Mouse (Mus musculus): ENCODE results near the gene Trak1. TPM values are rescaled to one million over a fixed set of nuclear protein-coding genes. Genes with fewer than 3 reads are reported as not detected.
A peak's percentile ranks its signal among the peaks of the same experiment; 100 is the strongest.

The Trak1 gene
- polyA plus RNA-seq, 1 experiment from 2014 or later = 37.3 TPM

DNA sequence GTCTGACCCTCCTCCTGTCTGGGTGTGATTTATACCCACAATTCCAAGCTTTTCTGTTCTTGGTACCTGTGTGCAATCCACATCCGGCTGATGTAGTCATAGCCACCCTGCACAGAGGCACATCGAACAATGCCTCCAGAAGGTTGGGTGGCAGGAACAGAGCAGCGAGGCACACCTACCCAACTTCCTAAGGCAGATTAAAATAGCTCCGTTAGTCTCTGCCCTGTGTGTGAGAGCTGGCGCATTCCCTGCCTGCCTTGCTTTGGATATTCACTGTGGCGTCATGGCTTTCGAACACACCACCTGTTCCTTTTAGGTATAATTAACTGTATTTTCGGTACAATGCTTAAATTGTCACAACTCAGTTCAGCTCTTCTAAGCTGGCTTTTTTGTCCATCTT lies 103.3 kb downstream of the Trak1 start:
- peaks cover 13% of the 10 kb centered on the region; the same call in 1 of the 2 replicates for H3K36me3 ChIP-seq
- H3K4me1 ChIP-seq (replicated peaks) = peaks cover 27% of the 10 kb centered on the region
- no peaks in the 10 kb centered on the region for H3K9me3 ChIP-seq (replicated peaks)
- no peak overlapping the region for H3K4me2 ChIP-seq
- no peak overlapping the region for H3K4me3 ChIP-seq
- 75% methylated on average over 8 of the region's 8 CpGs for WGBS
- no peak overlapping the region for H3K27ac ChIP-seq (ENCODE audit: poor library complexity, severe bottlenecking)
- H3K9ac ChIP-seq = no peak overlapping the region
- ATAC-seq (ENCODE audit: insufficient number of reproducible peaks, low FRiP score) = no peak
- H3K27me3 ChIP-seq (replicated peaks) = no peaks in the 10 kb centered on the region

DNA sequence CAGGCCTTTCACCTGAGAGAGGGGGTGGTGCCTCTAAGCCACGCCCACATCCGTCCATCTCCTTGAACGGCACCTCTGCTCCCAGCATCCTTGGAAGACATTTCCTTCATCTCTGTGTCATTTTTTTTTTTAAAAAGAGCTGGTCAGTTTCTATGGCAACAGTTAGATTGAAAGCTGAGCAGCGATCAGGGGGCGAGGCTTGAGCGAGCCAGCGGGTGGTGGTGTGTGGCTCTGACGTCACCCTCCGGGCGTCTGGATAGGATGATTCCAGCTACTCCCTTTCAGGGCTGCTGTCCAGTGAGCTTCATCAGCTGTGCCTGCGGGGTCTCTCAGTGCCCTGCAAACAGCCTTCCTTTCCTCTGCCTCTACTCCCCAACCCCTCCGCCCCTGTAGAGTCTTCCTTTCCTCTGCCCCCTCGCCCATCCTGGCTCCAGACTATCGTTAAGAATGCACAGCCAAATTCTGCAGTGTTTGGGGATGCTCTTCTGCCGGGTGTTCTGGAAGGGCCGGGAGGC lies 105.9 kb downstream of the Trak1 start:
- 0 out of 2 replicates have a peak overlapping the region, but pooled peaks have one; percentile 2 for H3K4me3 ChIP-seq

DNA sequence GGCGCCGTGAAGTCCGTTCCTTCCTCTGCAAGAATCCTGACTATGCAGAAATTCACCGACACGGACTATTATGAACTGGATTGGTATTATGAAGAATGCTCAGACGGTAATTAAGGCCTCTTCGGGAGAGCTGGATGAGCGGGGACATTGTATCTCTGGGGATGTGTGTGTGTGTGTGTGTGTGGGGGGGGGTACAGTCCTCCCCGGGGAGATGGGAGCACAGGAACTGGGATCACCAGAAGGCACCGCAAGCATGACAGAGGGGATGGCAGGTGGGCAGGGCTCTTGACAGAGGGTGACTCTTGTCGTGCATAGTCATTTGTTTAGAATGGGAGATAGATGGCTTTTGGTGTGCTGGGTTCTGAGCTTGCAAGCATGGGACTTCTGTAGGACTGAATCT lies 106.4 kb downstream of the Trak1 start:
- Histone ChIP-seq H3K27ac (ENCODE audit: poor library complexity, severe bottlenecking) (no peak overlapping the region), H3K4me3 (no peak overlapping the region), H3K27me3 (replicated peaks) (no peaks in the 10 kb centered on the region), H3K36me3 (peaks cover 7% of the 10 kb centered on the region; the same call in 1 of the 2 replicates), H3K9me3 (replicated peaks) (no peaks in the 10 kb centered on the region), H3K4me2 (peak overlapping the region; percentile 52), H3K9ac (peak overlapping the region; percentile 36; the same call in 1 of the 2 replicates), H3K4me1 (replicated peaks) (peaks cover 6% of the 10 kb centered on the region)
- WGBS = 71% methylated on average over 11 of the region's 11 CpGs
- no peak for ATAC-seq (ENCODE audit: insufficient number of reproducible peaks, low FRiP score)

More for the DNA sequence above, 105.9 kb downstream of the Trak1 start:
- peaks cover 9% of the 10 kb centered on the region for H3K4me1 ChIP-seq (replicated peaks)
- no peaks in the 10 kb centered on the region for H3K27me3 ChIP-seq (replicated peaks)
- WGBS = 33% methylated on average over 16 of the region's 16 CpGs
- H3K36me3 ChIP-seq = peaks cover 7% of the 10 kb centered on the region; the same call in 1 of the 2 replicates
- H3K9ac ChIP-seq = peak overlapping the region; percentile 36; the same call in 1 of the 2 replicates
- H3K27ac ChIP-seq (ENCODE audit: poor library complexity, severe bottlenecking) = no peak overlapping the region
- ATAC-seq (ENCODE audit: insufficient number of reproducible peaks, low FRiP score) = peak; percentile 63; the same call in 1 of the 2 replicates
- no peaks in the 10 kb centered on the region for H3K9me3 ChIP-seq (replicated peaks)
- H3K4me2 ChIP-seq = peak overlapping the region; percentile 52

DNA sequence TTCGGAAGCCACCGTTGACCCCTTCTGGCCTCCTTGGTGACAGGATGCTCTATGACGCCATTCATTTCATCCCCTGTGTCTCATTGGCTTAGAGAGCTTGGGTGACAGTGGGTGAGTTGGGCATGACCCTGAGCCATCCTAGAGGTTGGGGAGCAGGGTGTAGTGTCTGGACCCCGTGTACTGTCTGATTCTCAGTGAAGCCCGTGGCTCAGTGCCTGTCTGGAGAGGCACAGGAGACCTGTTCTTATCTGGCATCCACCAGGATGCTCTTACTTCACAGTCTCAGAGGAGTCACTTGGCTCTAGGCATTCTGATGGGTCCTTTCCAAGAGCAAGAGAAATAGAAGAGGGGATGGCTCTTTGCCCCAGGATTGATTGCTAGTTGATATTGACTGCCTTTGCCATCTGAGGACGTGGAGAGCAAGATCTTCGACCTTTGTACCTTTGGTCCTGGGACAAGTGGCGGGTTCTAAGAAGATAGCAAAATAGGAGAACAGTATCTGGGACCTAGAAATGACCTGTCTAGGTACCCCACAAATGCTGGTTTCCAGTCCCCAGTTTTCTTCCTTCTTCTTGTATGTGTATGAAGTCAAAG lies 107.9 kb downstream of the Trak1 start:
- WGBS = 86% methylated on average over 8 of the region's 8 CpGs
- H3K27ac ChIP-seq (ENCODE audit: poor library complexity, severe bottlenecking) = no peak overlapping the region
- H3K9me3 ChIP-seq (replicated peaks) = no peaks in the 10 kb centered on the region

DNA sequence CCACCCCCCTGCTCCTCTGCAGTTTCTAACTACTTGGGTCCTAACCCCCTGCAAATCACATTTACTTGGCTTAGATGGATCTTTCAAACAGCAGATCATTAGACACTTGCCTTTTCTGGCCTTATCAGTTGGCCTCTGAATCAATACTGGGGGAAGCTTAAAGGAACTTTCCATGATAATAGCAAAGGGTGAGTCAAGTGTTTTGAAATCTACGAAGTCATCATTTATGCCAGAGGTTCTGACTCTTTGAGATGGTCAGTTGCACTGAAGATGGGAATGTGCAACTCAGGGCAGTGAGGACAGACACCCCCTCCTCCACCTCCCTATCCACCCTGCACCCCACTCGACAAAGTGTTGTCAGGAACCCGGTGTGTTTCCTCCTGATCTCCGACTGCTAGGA lies 108.5 kb downstream of the Trak1 start:
- H3K9ac ChIP-seq = no peak overlapping the region
- peaks cover 7% of the 10 kb centered on the region; the same call in 1 of the 2 replicates for H3K36me3 ChIP-seq
- no peak for ATAC-seq (ENCODE audit: insufficient number of reproducible peaks, low FRiP score)
- H3K4me3 ChIP-seq = no peak overlapping the region
- no peak overlapping the region for H3K27ac ChIP-seq (ENCODE audit: poor library complexity, severe bottlenecking)
- 87% methylated on average over 4 of the region's 4 CpGs for WGBS
- no peaks in the 10 kb centered on the region for H3K9me3 ChIP-seq (replicated peaks)
- no peaks in the 10 kb centered on the region for H3K27me3 ChIP-seq (replicated peaks)
- H3K4me1 ChIP-seq (replicated peaks) = peaks cover 6% of the 10 kb centered on the region
- no peak overlapping the region for H3K4me2 ChIP-seq

More for the DNA sequence above, 107.9 kb downstream of the Trak1 start:
- peaks cover 7% of the 10 kb centered on the region; the same call in 1 of the 2 replicates for H3K36me3 ChIP-seq
- H3K9ac ChIP-seq = no peak overlapping the region
- H3K4me3 ChIP-seq = no peak overlapping the region
- H3K27me3 ChIP-seq (replicated peaks) = no peaks in the 10 kb centered on the region
- H3K4me1 ChIP-seq (replicated peaks) = peaks cover 6% of the 10 kb centered on the region
- no peak overlapping the region for H3K4me2 ChIP-seq
- ATAC-seq (ENCODE audit: insufficient number of reproducible peaks, low FRiP score) = no peak

DNA sequence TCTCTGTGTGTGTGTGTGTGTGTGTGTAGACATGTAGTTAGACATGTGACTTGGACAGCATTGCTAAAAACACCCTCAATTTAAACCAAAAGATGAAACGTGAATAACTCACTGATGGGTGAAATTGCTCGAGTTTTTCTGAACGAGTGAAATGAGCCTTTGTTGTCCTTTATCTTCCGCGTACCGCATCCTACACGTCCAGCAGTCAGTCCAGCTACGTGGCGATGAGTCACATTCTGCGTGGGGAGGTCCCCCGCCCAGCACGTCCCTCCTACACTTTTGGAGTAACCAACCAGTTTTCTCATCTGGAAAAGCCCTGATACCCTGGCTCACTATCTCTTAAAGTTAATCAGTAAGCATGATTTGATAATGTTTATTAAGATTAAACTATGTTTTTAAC lies 116.9 kb downstream of the Trak1 start:
- H3K4me3 ChIP-seq = no peak overlapping the region
- peaks cover 4% of the 10 kb centered on the region for H3K36me3 ChIP-seq
- H3K27me3 ChIP-seq (replicated peaks) = no peaks in the 10 kb centered on the region
- H3K9me3 ChIP-seq (replicated peaks) = no peaks in the 10 kb centered on the region
- no peak overlapping the region for H3K27ac ChIP-seq (ENCODE audit: poor library complexity, severe bottlenecking)
- 81% methylated on average over 12 of the region's 12 CpGs for WGBS
- ATAC-seq (ENCODE audit: insufficient number of reproducible peaks, low FRiP score) = no peak
- H3K4me2 ChIP-seq = no peak overlapping the region
- H3K4me1 ChIP-seq (replicated peaks) = peaks cover 17% of the 10 kb centered on the region
- no peak overlapping the region for H3K9ac ChIP-seq

DNA sequence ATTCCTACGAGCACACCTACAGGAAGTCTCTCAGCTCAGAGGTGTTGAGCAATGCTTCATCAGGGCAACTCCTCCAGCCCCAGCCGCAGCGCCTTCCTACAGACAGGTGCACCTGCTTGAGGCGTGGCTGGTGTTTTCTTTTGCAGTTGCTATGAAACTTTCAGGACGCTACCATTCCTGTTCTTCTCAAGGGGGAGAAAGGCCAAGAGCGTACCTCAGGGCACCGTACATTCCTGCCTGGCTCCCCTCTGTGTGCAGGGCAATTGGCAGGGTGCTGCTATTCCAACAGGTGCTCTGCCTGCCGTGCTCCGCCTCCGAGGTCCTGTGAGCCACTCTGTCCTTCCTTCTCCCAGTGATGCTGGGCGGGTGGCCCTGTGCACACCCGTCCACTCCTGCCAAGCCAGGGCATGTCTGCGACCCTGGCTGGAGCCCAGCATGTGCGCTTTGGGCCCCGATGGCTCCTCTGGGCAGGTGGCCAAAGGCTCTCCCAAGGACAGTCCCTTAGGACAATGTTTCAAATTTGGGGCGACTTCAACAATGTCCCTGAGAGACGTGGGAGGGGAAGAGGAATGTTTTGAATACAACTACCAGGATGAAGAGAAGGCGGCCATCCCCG lies 118.4 kb downstream of the Trak1 start:
- no peak overlapping the region for H3K27ac ChIP-seq (ENCODE audit: poor library complexity, severe bottlenecking)
- no peaks in the 10 kb centered on the region for H3K27me3 ChIP-seq (replicated peaks)
- H3K4me3 ChIP-seq = no peak overlapping the region
- no peak overlapping the region for H3K4me2 ChIP-seq
- peaks cover 17% of the 10 kb centered on the region for H3K4me1 ChIP-seq (replicated peaks)
- WGBS = 84% methylated on average over 19 of the region's 19 CpGs
- H3K9me3 ChIP-seq (replicated peaks) = no peaks in the 10 kb centered on the region
- no peak for ATAC-seq (ENCODE audit: insufficient number of reproducible peaks, low FRiP score)
- peaks cover 4% of the 10 kb centered on the region for H3K36me3 ChIP-seq
- no peak overlapping the region for H3K9ac ChIP-seq

DNA sequence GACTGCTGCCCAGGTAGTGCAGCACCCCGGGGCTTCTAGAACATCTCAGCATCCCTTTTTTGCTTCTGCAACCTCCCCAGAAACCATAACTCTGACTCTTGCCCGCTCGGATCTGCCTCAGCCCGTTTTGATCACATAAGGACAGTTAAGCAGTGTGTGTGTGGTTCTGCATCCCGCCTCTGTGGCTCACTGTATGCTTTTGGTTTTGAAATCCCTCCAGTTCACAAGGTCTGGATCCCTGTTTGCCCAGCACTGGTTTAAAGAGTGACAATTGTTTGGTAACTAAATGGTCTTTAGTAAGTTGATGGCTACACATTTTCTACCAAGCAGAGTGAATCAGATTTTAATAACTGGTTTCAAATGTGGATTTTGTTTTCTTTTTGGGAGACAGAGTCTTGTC lies 119.2 kb downstream of the Trak1 start:
- WGBS = 86% methylated on average over 5 of the region's 5 CpGs
- Histone ChIP-seq H3K4me2 (no peak overlapping the region), H3K27me3 (replicated peaks) (no peaks in the 10 kb centered on the region), H3K9ac (no peak overlapping the region), H3K27ac (ENCODE audit: poor library complexity, severe bottlenecking) (no peak overlapping the region), H3K36me3 (peaks cover 4% of the 10 kb centered on the region), H3K4me1 (replicated peaks) (peaks cover 17% of the 10 kb centered on the region), H3K9me3 (replicated peaks) (no peaks in the 10 kb centered on the region), H3K4me3 (no peak overlapping the region)
- no peak for ATAC-seq (ENCODE audit: insufficient number of reproducible peaks, low FRiP score)

DNA sequence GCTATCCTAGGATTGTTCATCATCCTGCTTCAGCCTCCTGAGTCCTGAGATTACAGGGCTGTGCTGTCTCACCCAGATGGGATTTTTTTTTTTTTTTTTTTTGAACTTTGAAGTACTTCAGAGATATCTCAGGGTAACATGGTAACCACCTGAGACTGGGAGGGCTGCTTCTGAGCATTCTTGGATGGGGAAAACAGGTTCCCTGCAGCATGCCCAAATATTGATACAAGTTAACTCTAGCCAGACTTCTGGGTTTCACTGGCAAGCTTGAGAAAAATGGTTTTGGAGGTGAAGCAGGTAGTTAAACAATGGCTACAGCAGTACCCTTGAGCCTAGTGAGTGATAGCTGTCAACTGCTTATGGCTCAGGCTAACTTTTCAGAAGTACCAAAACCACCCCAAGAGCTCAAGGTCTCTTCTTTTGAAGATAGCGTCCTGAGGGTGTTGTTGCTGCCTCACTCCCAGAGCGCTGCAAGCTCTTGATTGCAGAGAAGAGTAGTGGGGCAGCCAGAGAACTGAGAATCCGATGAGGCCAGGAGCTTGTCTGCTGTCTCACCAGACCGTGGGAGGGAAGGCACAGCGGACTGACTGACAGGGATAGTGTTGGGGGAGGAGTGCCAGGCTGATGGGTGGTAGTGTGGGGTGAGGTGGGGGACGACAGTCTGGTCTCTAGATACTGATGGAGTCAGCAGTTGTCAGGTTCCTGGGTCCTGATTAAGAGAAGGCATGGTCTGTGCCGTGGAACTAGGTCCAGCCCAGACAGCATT lies 119.8 kb downstream of the Trak1 start:
- Histone ChIP-seq H3K9ac (no peak overlapping the region), H3K9me3 (replicated peaks) (no peaks in the 10 kb centered on the region), H3K27ac (ENCODE audit: poor library complexity, severe bottlenecking) (no peak overlapping the region), H3K4me3 (no peak overlapping the region), H3K4me2 (no peak overlapping the region), H3K27me3 (replicated peaks) (no peaks in the 10 kb centered on the region), H3K4me1 (replicated peaks) (peaks cover 23% of the 10 kb centered on the region), H3K36me3 (peaks cover 4% of the 10 kb centered on the region)
- no peak for ATAC-seq (ENCODE audit: insufficient number of reproducible peaks, low FRiP score)
- 37% methylated on average over 7 of the region's 7 CpGs for WGBS

DNA sequence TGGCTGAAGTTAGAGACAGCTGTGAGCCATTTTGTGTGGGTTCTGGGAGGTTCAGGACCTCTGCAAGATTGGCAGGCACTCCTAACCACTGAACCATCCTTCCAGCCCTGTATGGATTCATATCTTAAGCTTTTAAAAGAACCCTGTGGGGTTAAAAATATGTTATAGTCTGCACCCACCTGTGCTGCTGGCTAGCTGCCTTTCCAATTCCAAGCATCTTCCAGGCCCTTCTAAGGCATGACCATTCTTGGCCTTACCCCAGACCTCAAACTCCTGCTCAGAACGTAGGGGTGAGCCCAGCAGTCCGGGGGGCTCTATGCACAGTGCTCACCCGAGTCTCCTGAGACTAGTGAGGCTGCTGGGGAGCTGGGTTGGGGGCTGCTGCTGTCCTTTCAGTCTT lies 121.7 kb downstream of the Trak1 start:
- no peak for ATAC-seq (ENCODE audit: insufficient number of reproducible peaks, low FRiP score)
- H3K36me3 ChIP-seq = no peaks in the 10 kb centered on the region
- WGBS = 80% methylated on average over 3 of the region's 3 CpGs
- no peak overlapping the region for H3K4me3 ChIP-seq
- no peak overlapping the region for H3K27ac ChIP-seq (ENCODE audit: poor library complexity, severe bottlenecking)
- peaks cover 35% of the 10 kb centered on the region for H3K4me1 ChIP-seq (replicated peaks)
- H3K9me3 ChIP-seq (replicated peaks) = no peaks in the 10 kb centered on the region
- H3K4me2 ChIP-seq = no peak overlapping the region
- no peaks in the 10 kb centered on the region for H3K27me3 ChIP-seq (replicated peaks)
- no peak overlapping the region for H3K9ac ChIP-seq

DNA sequence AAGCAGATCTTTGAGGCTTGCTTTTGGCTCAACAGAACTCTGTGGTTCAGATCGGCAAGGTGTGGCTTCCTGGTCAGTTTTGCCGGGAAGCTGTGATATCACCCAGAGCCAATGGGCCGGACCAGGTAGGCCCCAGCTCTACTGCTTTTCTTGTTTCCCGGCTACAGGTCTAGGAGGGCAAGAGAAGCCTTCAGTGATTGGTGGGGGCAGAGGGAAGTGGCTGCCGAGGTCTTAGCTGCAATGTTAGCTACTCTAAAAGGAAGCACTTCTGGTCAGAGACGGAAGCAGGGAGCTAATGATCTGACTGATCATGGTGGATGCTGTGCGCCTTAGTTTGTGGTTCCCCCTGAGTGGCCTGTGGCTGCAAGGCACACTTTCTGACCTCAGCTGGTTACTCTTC lies 122.3 kb downstream of the Trak1 start:
- Histone ChIP-seq H3K27ac (ENCODE audit: poor library complexity, severe bottlenecking) (no peak overlapping the region), H3K4me2 (no peak overlapping the region), H3K36me3 (no peaks in the 10 kb centered on the region), H3K4me3 (no peak overlapping the region), H3K27me3 (replicated peaks) (no peaks in the 10 kb centered on the region), H3K9ac (no peak overlapping the region), H3K9me3 (replicated peaks) (no peaks in the 10 kb centered on the region), H3K4me1 (replicated peaks) (peaks cover 37% of the 10 kb centered on the region)
- 72% methylated on average over 7 of the region's 7 CpGs for WGBS
- ATAC-seq (ENCODE audit: insufficient number of reproducible peaks, low FRiP score) = no peak

Data from heart, embryonic 12.5 days (tissue).